Mouse (Mus musculus) neural tube, embryonic 11.5 days (tissue): ENCODE results near the gene Map3k12. TPM values are rescaled to one million over a fixed set of nuclear protein-coding genes. Genes with fewer than 3 reads are reported as not detected.

Experiments
- ATAC-seq: fragments of 200-750 bp; cut with Nextera tagmentation; 2 replicates; pipeline ENCODE4 v1.8.0; 2017; ENCODE audit warnings: moderate number of reproducible peaks, mild to moderate bottlenecking, moderate TSS enrichment, moderate library complexity; ENCODE audit not compliant: insufficient read depth, low FRiP score, low TSS enrichment
- DNase-seq: peaks from one replicate; pipeline ENCODE4 v3.0.0-alpha.2; 2015; ENCODE audit warnings: low spot score
- H3K27ac ChIP-seq: fragments of 300-500 bp; sonication (generic); 2 replicates; pipeline ENCODE4 v1.5.1; 2014; ENCODE audit warnings: low read depth, mild to moderate bottlenecking, low read length
- H3K27me3 ChIP-seq: fragments of 300-500 bp; sonication (generic); 2 replicates; pipeline ENCODE4 v1.6.1; 2014; ENCODE audit warnings: mild to moderate bottlenecking, low read length, mixed read lengths; ENCODE audit not compliant: control insufficient read depth, insufficient read depth
- H3K36me3 ChIP-seq: fragments of 300-500 bp; sonication (generic); 2 replicates; pipeline ENCODE4 v1.6.1; 2014; ENCODE audit warnings: mild to moderate bottlenecking, low read length, moderate library complexity, mixed read lengths; ENCODE audit not compliant: control insufficient read depth, insufficient read depth
- H3K4me1 ChIP-seq: fragments of 300-500 bp; sonication (generic); 2 replicates; pipeline ENCODE4 v1.6.1; 2014; ENCODE audit warnings: low read length, mixed read lengths; ENCODE audit not compliant: control insufficient read depth, insufficient read depth
- H3K4me2 ChIP-seq: fragments of 300-500 bp; sonication (generic); 2 replicates; pipeline ENCODE4 v1.6.1; 2014; ENCODE audit warnings: low read depth, mild to moderate bottlenecking, moderate library complexity
- H3K4me3 ChIP-seq: fragments of 300-500 bp; sonication (generic); 2 replicates; pipeline ENCODE4 v1.5.1; 2014; ENCODE audit warnings: low read depth, low read length
- H3K9ac ChIP-seq: fragments of 300-500 bp; sonication (generic); 2 replicates; pipeline ENCODE4 v1.6.1; 2014; ENCODE audit warnings: mild to moderate bottlenecking, low read length
- H3K9me3 ChIP-seq: fragments of 300-500 bp; sonication (generic); 2 replicates; pipeline ENCODE4 v1.6.1; 2016; ENCODE audit warnings: low read length; ENCODE audit not compliant: control insufficient read depth
- WGBS: fragments of 180-500 bp; shearing (Covaris S2); extraction: QIAGEN DNeasy Blood & Tissue Kit; methylation state at CpG from one replicate; pipeline ENCODE4 v1.1.7; 2014; 5-methylcytosine and 5-hydroxymethylcytosine counted together
- polyA plus RNA-seq: library from polyadenylated mRNA; unstranded; fragments of >200 nt; fragmentation: Nextera tagmentation; extraction: Ambion mirVana; gene quantifications from 2 replicates; pipeline ENCODE4 v1.2.1, GENCODE M21; 2014

The Map3k12 gene
- polyA plus RNA-seq, 1 experiment from 2014 or later: 24.8 TPM

GRCm38 (mm10) chr15:102505073-102505769, 11.6 kb downstream of the Map3k12 start:
- H3K27ac ChIP-seq: no peak overlapping the region

GRCm38 (mm10) chr15:102503924-102504782, 12.7 kb downstream of the Map3k12 start:
- DNase-seq (no peak), ATAC-seq (no peak)
- 90% methylated on average over 9 of the region's 9 CpGs for WGBS
- Histone ChIP-seq H3K4me2 (no peak overlapping the region), H3K9me3 (no peaks in the 10 kb centered on the region), H3K4me3 (no peak overlapping the region), H3K27me3 (no peaks in the 10 kb centered on the region), H3K27ac (no peak overlapping the region), H3K4me1 (no peaks in the 10 kb centered on the region), H3K9ac (no peak overlapping the region), H3K36me3 (peaks cover 31% of the 10 kb centered on the region)

More at GRCm38 (mm10) chr15:102505073-102505769, 11.6 kb downstream of the Map3k12 start:
- H3K4me3 ChIP-seq: no peak overlapping the region
- 79% methylated on average over 12 of the region's 12 CpGs for whole genome bisulfite sequencing
- DNase-seq (no peak), ATAC-seq (no peak)
- H3K9ac ChIP-seq: no peak overlapping the region
- peaks cover 5% of the 10 kb centered on the region; the same call in 1 of the 2 replicates for H3K4me1 ChIP-seq
- no peaks in the 10 kb centered on the region for H3K27me3 ChIP-seq
- no peaks in the 10 kb centered on the region for H3K9me3 ChIP-seq
- peaks cover 26% of the 10 kb centered on the region for H3K36me3 ChIP-seq
- no peak overlapping the region for H3K4me2 ChIP-seq

GRCm38 (mm10) chr15:102503447-102503846, 13.4 kb downstream of the Map3k12 start, which contains the start of gene Gm10337:
TSS of gene Gm10337 (plus strand) at chr15:102503722.
- no peak for ATAC-seq

DNA sequence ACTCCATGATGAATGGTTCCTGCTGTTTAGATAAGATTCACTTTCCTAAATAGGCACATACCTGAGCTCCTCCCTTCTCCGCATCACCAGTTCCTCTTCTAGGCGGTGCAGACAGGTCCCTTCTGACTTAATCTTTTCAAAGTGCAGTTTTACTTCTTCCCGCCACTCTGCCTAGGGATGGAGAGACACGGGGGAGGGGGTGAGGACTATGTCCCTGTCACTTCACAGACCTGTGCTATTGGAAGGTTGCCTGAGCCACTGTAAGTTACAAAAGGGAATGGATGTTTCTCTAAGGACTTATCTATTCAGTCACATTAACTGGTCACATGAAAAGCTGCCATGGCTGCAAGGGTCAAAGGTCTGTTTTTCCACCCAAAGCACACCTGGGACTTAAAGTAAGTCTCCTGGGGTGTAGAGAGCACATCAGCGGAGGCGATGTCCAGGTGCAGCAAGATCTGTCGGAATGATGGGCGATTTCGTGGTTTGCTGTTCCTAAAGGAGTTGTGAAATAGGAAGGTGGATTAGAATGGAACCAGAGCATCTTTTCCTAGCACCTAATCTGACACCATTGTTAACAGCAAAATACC, 14.5 kb downstream of the Map3k12 start:
- Histone ChIP-seq H3K4me1 (no peaks in the 10 kb centered on the region), H3K4me2 (no peak overlapping the region), H3K27ac (no peak overlapping the region), H3K9ac (no peak overlapping the region), H3K4me3 (no peak overlapping the region), H3K9me3 (no peaks in the 10 kb centered on the region), H3K27me3 (no peaks in the 10 kb centered on the region), H3K36me3 (peaks cover 35% of the 10 kb centered on the region)
- ATAC-seq (no peak), DNase-seq (no peak)
- 82% methylated on average over 9 of the region's 9 CpGs for WGBS

More at GRCm38 (mm10) chr15:102503447-102503846, 13.4 kb downstream of the Map3k12 start, which contains the start of gene Gm10337:
- WGBS: 85% methylated on average over 1 of the region's 1 CpGs
- no peaks in the 10 kb centered on the region for H3K4me1 ChIP-seq
- no peak within 1 kb of the TSS for H3K4me3 ChIP-seq
- H3K36me3 ChIP-seq: peaks cover 31% of the 10 kb centered on the region
- H3K9ac ChIP-seq: no peak within 1 kb of the TSS
- no peak for DNase-seq
- no peak within 1 kb of the TSS for H3K4me2 ChIP-seq
- H3K27me3 ChIP-seq: no peaks in the 10 kb centered on the region
- no peaks in the 10 kb centered on the region for H3K9me3 ChIP-seq
- no peak within 1 kb of the TSS for H3K27ac ChIP-seq

DNA sequence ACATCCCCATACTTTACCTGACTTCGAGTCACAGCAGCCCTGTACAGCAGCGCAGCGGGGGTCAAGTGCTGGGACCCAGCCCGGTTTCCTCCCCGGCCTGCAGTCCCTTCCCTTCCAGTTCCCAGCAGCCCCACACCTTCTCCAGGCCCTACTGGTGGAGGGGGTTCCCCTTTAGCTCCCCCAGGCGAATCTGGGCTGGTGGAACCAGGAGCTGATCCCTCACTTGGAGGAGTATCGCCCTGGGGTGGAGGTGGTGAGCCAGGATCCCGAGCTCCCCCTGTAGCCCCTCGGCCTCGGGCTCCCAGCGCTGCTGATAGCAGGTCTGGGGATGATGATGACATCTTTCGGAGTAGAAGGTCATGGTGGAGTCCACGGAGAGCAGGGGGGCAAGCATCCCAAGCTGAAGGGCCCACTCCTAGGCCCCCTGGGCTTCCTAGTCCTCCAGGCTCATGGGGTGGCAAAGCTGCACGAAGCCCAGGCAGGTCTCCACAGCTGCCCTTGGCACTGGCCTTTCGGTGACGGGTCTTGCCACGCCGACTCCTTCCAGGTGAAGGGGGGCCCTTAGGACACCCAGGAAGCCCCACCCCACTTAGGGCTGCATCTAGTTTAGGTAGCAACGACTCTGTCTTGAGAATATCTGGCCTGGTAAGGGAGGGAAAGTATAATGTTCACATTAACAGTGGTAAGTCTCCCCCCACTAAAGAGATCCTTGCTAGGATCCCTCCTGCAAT, 15.6 kb downstream of the Map3k12 start:
- 90% methylated on average over 19 of the region's 19 CpGs for WGBS
- DNase-seq (no peak), ATAC-seq (no peak)
- H3K27ac ChIP-seq: no peak overlapping the region
- no peaks in the 10 kb centered on the region for H3K27me3 ChIP-seq
- H3K4me1 ChIP-seq: no peaks in the 10 kb centered on the region
- no peak overlapping the region for H3K9ac ChIP-seq
- no peak overlapping the region for H3K4me2 ChIP-seq
- H3K36me3 ChIP-seq: peaks cover 38% of the 10 kb centered on the region
- H3K9me3 ChIP-seq: no peaks in the 10 kb centered on the region
- no peak overlapping the region for H3K4me3 ChIP-seq

- H3K9me3 ChIP-seq: no peaks in the 10 kb centered on the region
- no peaks in the 10 kb centered on the region for H3K4me1 ChIP-seq
- H3K4me2 ChIP-seq: no peak overlapping the region
- DNase-seq (no peak), ATAC-seq (no peak)
- 92% methylated on average over 5 of the region's 5 CpGs for WGBS
- no peak overlapping the region for H3K9ac ChIP-seq
- H3K36me3 ChIP-seq: peaks cover 38% of the 10 kb centered on the region
- no peaks in the 10 kb centered on the region for H3K27me3 ChIP-seq
- no peak overlapping the region for H3K4me3 ChIP-seq
- no peak overlapping the region for H3K27ac ChIP-seq
Measured at GRCm38 (mm10) chr15:102500479-102500878, 16.4 kb downstream of the Map3k12 start.

GRCm38 (mm10) chr15:102499851-102500250, 17.0 kb downstream of the Map3k12 start:
- WGBS: 88% methylated on average over 6 of the region's 6 CpGs
- no peak for DNase-seq
- peaks cover 36% of the 10 kb centered on the region for H3K36me3 ChIP-seq

GRCm38 (mm10) chr15:102499370-102499769, 17.5 kb downstream of the Map3k12 start:
- Histone ChIP-seq H3K4me3 (no peak overlapping the region), H3K9me3 (no peaks in the 10 kb centered on the region), H3K9ac (no peak overlapping the region), H3K27me3 (no peaks in the 10 kb centered on the region), H3K4me1 (no peaks in the 10 kb centered on the region), H3K27ac (no peak overlapping the region), H3K36me3 (peaks cover 34% of the 10 kb centered on the region), H3K4me2 (no peak overlapping the region)
- ATAC-seq (no peak), DNase-seq (no peak)
- WGBS: 83% methylated on average over 3 of the region's 3 CpGs

More at GRCm38 (mm10) chr15:102499851-102500250, 17.0 kb downstream of the Map3k12 start:
- Histone ChIP-seq H3K4me2 (no peak overlapping the region), H3K9me3 (no peaks in the 10 kb centered on the region), H3K27me3 (no peaks in the 10 kb centered on the region), H3K9ac (no peak overlapping the region), H3K4me3 (no peak overlapping the region), H3K4me1 (no peaks in the 10 kb centered on the region), H3K27ac (no peak overlapping the region)
- ATAC-seq: no peak
